Mouse (Mus musculus) megakaryocyte progenitor cell, adult 5-6 weeks (primary cell): ENCODE measurements around the gene Fam129a. TPM values are rescaled to one million over a fixed set of nuclear protein-coding genes. Genes with fewer than 3 reads are reported as not detected.
"Not testable (repeated sequence)": the region's sequence is repeated elsewhere in the genome, so short reads cannot be mapped to it uniquely, and the experiment has no call there.

ENCODE experiments used
- ATAC-seq: replicated peaks from 2 replicates; pipeline ENCODE4 v1.8.0; 2016; ENCODE audit warnings: mild to moderate bottlenecking, moderate TSS enrichment, inconsistent platforms; ENCODE audit not compliant: poor library complexity
- total RNA-seq, 2 experiments: library from RNA; stranded (forward) in 1 of 2; stranded (reverse) in 1 of 2; fragments of 157-497, 149-512 nt in 1 of 2; fragments of 200-1000 nt in 1 of 2; gene quantifications; 2 replicates each; pipeline versions ENCODE4 v1.2.3 to v1.2.4; 2015 to 2017

The Fam129a gene
- total RNA-seq, 2 experiments from 2014 or later: 7.1 to 8.0 TPM

DNA sequence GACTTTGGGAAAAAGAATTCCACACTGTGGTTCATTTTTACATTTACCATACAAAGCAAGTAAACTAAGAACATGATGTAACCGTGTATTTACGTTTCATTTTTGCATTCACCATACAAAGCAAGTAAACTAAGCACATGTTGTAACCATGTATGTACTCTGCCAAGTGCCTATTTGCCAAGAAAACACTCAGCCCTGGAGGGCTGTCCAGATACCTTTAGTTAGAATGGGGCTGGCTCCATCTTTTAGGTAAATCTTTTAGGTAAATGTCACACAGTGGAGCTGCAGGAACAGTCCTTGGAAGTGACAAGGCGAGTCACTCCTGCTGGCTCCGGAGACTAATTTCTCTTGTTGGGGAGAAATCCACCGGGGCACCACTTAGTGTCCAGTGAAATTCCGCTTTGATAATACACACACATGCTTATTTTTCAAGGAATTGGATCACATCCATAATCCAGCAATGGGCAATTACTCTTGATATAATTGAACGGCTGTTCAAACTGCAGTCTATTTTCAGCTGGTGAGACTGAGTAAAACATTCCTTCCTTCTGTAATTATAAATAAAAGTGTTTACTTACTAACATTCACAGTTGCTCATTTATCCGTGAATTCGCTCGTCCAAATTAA, 150.5 kb downstream of the Fam129a start:
- no peak for ATAC-seq

DNA sequence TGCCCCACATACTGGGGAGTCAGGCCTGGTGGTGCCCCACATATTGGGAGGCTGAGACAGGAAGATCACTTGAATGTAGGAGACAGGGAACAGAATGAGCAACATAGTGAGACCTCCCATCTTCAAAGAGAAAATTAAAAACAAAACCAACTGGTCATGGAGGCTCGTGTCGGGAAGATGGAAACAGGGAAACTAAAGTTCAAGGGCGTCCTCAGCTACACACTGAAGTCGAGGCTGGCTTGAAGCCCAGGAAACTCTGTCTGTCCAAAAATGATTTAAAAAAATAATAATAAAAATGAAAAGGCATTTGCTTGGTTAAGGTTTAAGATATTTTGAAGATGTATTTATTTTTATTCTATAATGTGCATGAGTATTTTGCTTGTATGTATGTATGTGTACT, 152.8 kb downstream of the Fam129a start:
- no peak for ATAC-seq

- ATAC-seq: 0 out of 2 replicates have a peak, but pooled peaks have one; percentile 14
These were observed 154.6 kb downstream of the Fam129a start for GRCm38 (mm10) chr1:151725590-151725989.

DNA sequence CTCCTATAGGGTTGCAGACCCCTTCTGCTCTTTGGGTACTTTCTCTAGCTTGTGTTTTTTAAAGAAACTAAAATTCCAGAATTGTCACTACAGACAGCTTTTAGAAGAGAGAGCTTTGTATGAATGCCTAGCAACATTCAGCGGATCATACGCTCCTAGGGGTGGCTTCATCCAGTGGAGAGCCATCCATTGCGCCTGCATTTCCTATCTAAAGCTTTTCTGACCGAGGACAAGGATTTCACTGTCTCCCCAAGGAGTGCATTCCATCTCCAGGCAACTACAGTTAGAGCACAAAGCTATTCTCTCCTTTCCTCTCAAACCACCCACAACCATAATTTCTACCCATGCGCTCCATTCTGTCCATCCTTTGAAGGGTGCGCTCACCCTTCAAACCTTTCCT, 155.4 kb downstream of the Fam129a start:
- no peak for ATAC-seq

DNA sequence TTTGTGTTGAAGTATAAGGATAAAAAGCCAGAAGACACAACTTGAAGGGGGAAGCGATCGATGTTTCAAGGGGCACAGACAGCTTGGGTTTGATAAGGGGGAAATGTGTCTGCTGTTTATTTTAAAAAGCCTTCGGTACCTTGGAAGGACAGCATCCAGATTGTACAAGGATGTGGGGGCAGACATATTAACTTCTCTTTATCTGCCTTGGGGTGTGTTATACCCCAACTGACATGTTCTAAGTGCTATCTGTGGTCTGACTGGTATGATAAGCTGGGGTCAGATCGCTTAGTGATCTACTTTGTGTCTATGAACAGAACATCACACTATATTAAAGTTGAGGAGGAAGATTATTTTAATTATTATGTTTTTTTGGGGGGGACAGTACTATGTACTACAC, 157.2 kb downstream of the Fam129a start:
- ATAC-seq: no peak

DNA sequence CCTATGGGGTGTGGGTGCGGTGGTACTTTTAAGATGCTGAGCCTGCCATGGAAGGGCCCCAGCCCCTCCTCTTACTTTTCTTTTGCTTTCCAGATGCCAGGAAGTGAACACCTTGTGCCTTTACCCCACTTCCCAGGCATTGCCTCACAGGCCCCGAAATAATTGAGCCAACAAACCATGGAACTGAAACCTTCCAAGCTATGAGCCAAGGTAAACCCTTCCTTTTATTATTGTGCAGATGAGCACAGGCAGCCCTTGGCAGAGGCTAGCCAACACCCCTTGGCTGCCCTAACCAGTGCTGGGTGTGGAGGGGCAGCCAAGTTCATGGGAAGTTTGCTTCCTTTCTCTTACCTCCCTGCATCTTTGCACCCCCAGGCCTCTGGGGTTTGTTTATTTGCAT, 166.2 kb downstream of the Fam129a start:
- ATAC-seq: no peak

DNA sequence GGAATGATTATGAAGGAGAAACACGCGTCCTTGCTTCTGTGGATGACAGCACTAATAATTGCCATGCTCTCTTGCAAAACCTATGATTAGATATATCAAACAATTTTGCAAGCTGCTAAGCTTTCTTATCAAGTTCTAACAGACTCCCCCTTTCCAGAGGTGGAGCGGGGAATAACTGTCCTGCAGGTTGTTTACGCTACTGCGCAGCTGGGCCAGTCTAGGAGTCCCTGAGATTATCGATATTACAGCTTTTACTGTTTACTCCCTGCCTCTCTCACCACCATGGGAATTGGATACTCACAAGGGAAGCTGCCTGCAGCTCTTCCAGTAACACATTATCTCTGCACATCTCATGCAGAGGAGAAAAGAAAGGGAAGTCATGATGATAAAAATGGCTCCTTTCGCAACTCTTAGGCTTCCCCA, 170.2 kb downstream of the Fam129a start:
- peak; percentile 95 for ATAC-seq

DNA sequence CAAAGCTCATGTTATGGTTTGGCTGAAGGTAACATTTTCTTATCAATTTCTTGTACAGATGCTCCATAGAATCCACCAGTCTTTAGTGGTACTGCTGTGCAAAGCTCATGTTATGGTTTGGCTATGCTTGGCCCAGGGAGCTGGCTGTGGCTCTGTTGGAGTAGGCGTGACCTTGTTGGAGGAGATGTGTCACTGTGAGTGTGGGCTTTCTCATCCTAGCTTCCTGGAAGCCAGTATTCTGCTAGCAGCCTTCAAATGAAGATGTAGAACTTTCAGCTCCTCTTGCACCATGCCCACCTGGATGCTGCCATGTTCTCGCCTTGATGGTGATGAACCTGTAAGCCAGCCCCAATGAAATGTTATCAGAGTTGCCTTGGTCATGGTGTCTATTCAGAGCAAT, 178.9 kb downstream of the Fam129a start:
- not testable (repeated sequence) for ATAC-seq

DNA sequence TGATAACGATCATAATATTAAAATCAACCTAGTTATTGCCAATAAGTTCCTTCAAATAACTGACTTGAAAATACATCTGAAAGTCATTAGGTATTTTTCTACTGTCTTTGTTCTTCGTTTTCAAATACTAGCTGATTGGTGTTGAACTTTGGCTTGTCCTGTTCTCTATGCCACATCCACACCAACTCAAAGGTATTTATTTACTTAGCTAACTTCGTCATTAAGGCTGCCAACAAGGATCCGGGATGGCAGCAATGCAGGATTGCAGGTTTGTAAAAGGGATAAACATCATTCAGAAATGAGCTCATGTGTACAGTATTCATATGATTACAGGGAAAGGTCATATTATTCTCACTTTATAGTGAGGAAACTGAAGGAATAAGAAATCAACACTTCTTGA, 182.0 kb downstream of the Fam129a start:
- ATAC-seq: no peak

- no peak for ATAC-seq
These were observed 182.5 kb downstream of the Fam129a start for GRCm38 (mm10) chr1:151753374-151753929.

DNA sequence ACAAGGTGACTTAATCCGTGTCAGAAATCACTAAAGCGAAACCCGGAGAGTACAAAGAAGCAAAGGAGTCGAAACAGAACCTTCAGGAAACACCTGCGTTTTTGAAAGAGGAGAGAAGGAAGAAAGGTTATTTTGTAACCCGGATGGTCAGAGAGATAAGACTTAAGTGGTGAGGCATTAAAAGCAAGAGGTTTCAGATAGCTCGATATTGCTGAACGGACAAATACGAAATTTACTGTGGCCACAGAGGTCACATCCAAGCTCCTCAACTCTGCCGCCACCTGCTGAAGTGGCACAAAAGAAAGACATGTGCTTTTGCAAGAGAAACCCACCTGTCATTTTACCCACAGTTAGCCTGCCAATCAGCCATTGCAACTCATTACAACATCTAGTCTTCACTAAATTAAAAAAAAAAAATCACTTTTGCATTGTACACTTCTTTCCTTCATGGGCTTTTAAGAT, 183.1 kb downstream of the Fam129a start:
- peak; percentile 16 for ATAC-seq

- peak; percentile 84 for ATAC-seq
These were observed 184.1 kb downstream of the Fam129a start, which contains the start of gene Edem3 for GRCm38 (mm10) chr1:151754881-151755659. Gene Edem3 (plus strand): TSS chr1:151755371.

GRCm38 (mm10) chr1:151755660-151756424, 184.9 kb downstream of the Fam129a start:
- no peak; the same call in 1 of the 2 replicates for ATAC-seq

DNA sequence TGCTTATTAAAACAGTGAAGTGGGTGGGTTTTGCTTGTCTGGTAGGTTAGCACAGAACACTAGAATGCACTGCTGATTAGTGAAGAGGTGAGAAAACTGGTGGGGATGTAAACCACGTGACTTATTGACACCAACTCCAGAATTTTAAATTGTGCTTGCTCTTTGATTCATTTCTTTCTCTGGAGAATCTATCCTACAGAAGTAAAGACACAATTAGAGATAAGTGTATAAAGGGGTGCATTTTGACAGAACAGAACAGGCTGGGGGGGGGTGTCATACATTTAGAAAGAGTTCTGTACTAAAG, 185.4 kb downstream of the Fam129a start:
- ATAC-seq: no peak

- ATAC-seq: no peak
These were observed 187.3 kb downstream of the Fam129a start for GRCm38 (mm10) chr1:151758301-151758700.

GRCm38 (mm10) chr1:151758991-151759390, 188.0 kb downstream of the Fam129a start:
- ATAC-seq: no peak

GRCm38 (mm10) chr1:151764236-151764635, 193.2 kb downstream of the Fam129a start:
- no peak for ATAC-seq

DNA sequence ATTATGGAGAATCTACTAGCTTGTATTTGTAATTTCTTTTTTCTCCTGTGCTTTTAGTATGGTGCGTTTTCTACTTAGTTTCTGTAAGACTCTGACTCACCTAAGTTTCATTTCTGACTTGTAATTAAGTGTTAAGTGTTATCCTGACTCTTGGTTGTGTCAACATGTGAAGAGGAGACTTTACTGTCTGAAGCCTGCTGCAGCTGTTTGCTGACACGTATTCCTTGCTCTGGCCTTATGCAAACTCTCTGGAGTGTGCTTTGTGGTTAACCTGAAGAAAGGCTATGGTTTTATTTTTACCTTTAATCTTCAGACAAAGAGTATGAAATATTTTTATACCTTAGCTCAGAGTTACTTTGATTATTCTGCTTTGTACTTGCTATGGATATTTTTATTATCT, 195.2 kb downstream of the Fam129a start:
- ATAC-seq: no peak

GRCm38 (mm10) chr1:151766976-151767654, 196.1 kb downstream of the Fam129a start:
- peak; percentile 83 for ATAC-seq

DNA sequence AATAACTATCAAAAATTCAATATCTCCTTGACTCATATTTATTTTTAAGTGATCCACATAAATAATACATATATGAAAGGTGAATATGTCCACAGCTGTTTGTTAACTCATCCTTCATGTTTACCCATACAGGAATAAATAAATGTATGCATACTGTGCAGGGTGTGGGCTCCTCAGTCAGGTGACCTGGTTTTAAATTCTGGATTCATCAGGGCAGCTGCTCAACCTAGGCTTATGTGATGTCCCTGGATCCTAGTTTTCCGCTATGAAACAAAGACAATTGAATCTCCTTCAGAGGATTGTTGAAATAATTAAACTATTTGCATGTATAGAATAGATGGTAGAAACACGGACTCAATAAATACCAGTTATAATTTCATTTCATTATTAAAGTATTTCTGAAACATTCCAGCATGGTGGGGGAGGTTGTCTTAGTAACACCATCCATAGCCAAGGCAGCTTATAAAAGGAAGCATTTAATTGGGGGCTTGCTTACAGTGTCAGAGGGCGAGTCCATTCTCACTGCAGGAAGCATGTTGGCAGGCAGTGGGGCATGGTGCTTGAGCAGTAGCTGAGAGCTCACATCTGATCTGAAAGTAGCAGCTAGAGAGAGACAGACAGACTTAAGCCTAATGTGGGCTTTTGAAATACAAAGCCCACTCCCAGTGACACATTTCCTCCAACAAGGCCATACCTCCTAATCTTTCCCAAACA, 198.4 kb downstream of the Fam129a start:
- ATAC-seq: no peak
